Mouse (Mus musculus) intestine, embryonic 14.5 days (tissue): ENCODE results near the gene Apip. TPM values are rescaled to one million over a fixed set of nuclear protein-coding genes. Genes with fewer than 3 reads are reported as not detected.

Experiments
- ATAC-seq: fragments of 200-750 bp; cut with Nextera tagmentation; replicated peaks from 2 replicates; pipeline ENCODE4 v1.8.0; 2017; ENCODE audit warnings: low read depth, moderate number of reproducible peaks, moderate TSS enrichment, moderate library complexity; ENCODE audit not compliant: low FRiP score, low TSS enrichment
- DNase-seq: peaks from one replicate; pipeline ENCODE4 v3.0.0-alpha.2; 2018; ENCODE audit warnings: low spot score
- H3K27ac ChIP-seq: fragments of 300-500 bp; sonication (generic); 2 replicates; pipeline ENCODE4 v1.5.1; 2014; ENCODE audit warnings: low read depth, mild to moderate bottlenecking, control low read depth
- H3K27me3 ChIP-seq: fragments of 300-500 bp; sonication (generic); replicated peaks from 2 replicates; pipeline ENCODE4 v1.6.1; 2014; ENCODE audit warnings: low read length, control low read depth; ENCODE audit not compliant: control insufficient read depth, insufficient read depth
- H3K36me3 ChIP-seq: fragments of 300-500 bp; sonication (generic); 2 replicates; pipeline ENCODE4 v1.6.1; 2014; ENCODE audit warnings: low read length, control low read depth; ENCODE audit not compliant: control insufficient read depth, insufficient read depth
- H3K4me1 ChIP-seq: fragments of 300-500 bp; sonication (generic); replicated peaks from 2 replicates; pipeline ENCODE4 v1.6.1; 2014; ENCODE audit warnings: low read length, control low read depth, mixed read lengths; ENCODE audit not compliant: control insufficient read depth, insufficient read depth
- H3K4me2 ChIP-seq: fragments of 300-500 bp; sonication (generic); 2 replicates; pipeline ENCODE4 v1.6.1; 2014; ENCODE audit warnings: low read length
- H3K4me3 ChIP-seq: fragments of 300-500 bp; sonication (generic); 2 replicates; pipeline ENCODE4 v1.5.1; 2014; ENCODE audit warnings: low read depth, low read length, control low read depth, mixed read lengths
- H3K9ac ChIP-seq: fragments of 300-500 bp; sonication (generic); 2 replicates; pipeline ENCODE4 v1.6.1; 2014; ENCODE audit warnings: mild to moderate bottlenecking, low read length
- H3K9me3 ChIP-seq: fragments of 300-500 bp; sonication (generic); 2 replicates; pipeline ENCODE4 v1.6.1; 2016; ENCODE audit warnings: low read length, control low read depth; ENCODE audit not compliant: control insufficient read depth
- WGBS: fragments of 180-500 bp; shearing (Covaris S2); extraction: QIAGEN DNeasy Blood & Tissue Kit; methylation state at CpG from one replicate; pipeline ENCODE4 v1.1.7; 2014; 5-methylcytosine and 5-hydroxymethylcytosine counted together
- polyA plus RNA-seq: library from polyadenylated mRNA; unstranded; fragments of >200 nt; fragmentation: Nextera tagmentation; extraction: Ambion mirVana; gene quantifications from 2 replicates; pipeline ENCODE4 v1.2.1, GENCODE M21; 2014

The Apip gene
- polyA plus RNA-seq: 69.7 and 70.4 TPM in 2 replicates

GRCm38 (mm10) chr2:103073219-103073982 is at the start of gene Apip, which contains the start of gene Pdhx:
Apip (plus strand) TSS chr2:103073675.
Pdhx (minus strand) TSS chr2:103073513.
- DNase-seq (peak; percentile 100), ATAC-seq (peak; percentile 99)
- WGBS: under 1% methylated on average over 55 of the region's 55 CpGs
- Histone ChIP-seq H3K4me3 (peak within 1 kb of the TSS; percentile 51), H3K36me3 (0 out of 2 replicates have a peak, but pooled peaks cover 5% of the 10 kb centered on the region), H3K4me2 (peak within 1 kb of the TSS; percentile 77), H3K4me1 (peaks cover 22% of the 10 kb centered on the region), H3K9ac (peak within 1 kb of the TSS; percentile 77), H3K27me3 (no peaks in the 10 kb centered on the region), H3K9me3 (no peaks in the 10 kb centered on the region), H3K27ac (peak within 1 kb of the TSS; percentile 81)

GRCm38 (mm10) chr2:103037831-103038230 is 35.6 kb upstream of the Apip start:
- no peak overlapping the region for H3K9ac ChIP-seq
- no peak for ATAC-seq
- no peak for DNase-seq
- no peak overlapping the region for H3K4me3 ChIP-seq
- H3K27ac ChIP-seq: no peak overlapping the region
- no peaks in the 10 kb centered on the region for H3K27me3 ChIP-seq
- 84% methylated on average over 4 of the region's 4 CpGs for WGBS
- no peaks in the 10 kb centered on the region for H3K9me3 ChIP-seq
- H3K4me1 ChIP-seq: no peaks in the 10 kb centered on the region
- H3K4me2 ChIP-seq: no peak overlapping the region
- peaks cover 12% of the 10 kb centered on the region; the same call in 1 of the 2 replicates for H3K36me3 ChIP-seq

DNA sequence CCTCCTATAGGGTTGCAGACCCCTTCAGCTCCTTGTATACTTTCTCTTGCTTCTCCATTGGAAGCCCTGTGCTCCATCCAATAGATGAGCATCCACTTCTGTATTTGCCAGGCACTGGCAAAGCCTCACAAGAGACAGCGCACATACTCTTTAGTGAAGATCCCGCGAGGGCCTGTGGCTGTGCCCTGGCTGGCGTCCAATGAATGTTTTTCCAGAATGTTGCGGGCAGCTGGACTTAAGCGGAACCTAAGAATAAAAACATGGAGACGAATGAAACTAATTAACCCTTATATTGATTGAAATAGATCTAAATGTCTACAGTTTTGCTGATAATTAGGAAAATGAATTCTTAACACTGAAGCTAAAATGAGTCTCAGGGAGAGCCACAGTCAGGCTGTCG is 32.6 kb upstream of the Apip start:
- Histone ChIP-seq H3K9me3 (no peaks in the 10 kb centered on the region), H3K27me3 (no peaks in the 10 kb centered on the region), H3K4me1 (no peaks in the 10 kb centered on the region), H3K4me3 (no peak overlapping the region), H3K36me3 (peaks cover 4% of the 10 kb centered on the region; the same call in 1 of the 2 replicates), H3K27ac (no peak overlapping the region), H3K9ac (no peak overlapping the region), H3K4me2 (no peak overlapping the region)
- WGBS: 87% methylated on average over 8 of the region's 8 CpGs
- DNase-seq (no peak), ATAC-seq (no peak)

GRCm38 (mm10) chr2:103045286-103045685 is 28.2 kb upstream of the Apip start:
- ATAC-seq: no peak
- Histone ChIP-seq H3K36me3 (peaks cover 6% of the 10 kb centered on the region; the same call in 1 of the 2 replicates), H3K27me3 (no peaks in the 10 kb centered on the region), H3K4me1 (no peaks in the 10 kb centered on the region), H3K4me2 (no peak overlapping the region), H3K9ac (no peak overlapping the region), H3K9me3 (no peaks in the 10 kb centered on the region), H3K27ac (no peak overlapping the region), H3K4me3 (no peak overlapping the region)
- 97% methylated on average over 2 of the region's 2 CpGs for WGBS
- DNase-seq: no peak

GRCm38 (mm10) chr2:103051937-103052893 is 21.3 kb upstream of the Apip start:
- Histone ChIP-seq H3K27ac (no peak overlapping the region), H3K4me1 (no peaks in the 10 kb centered on the region), H3K9me3 (no peaks in the 10 kb centered on the region), H3K4me3 (no peak overlapping the region), H3K27me3 (no peaks in the 10 kb centered on the region), H3K9ac (no peak overlapping the region), H3K36me3 (0 out of 2 replicates have a peak, but pooled peaks cover 3% of the 10 kb centered on the region), H3K4me2 (no peak overlapping the region)
- DNase-seq (no peak), ATAC-seq (no peak)
- WGBS: 80% methylated on average over 19 of the region's 19 CpGs

DNA sequence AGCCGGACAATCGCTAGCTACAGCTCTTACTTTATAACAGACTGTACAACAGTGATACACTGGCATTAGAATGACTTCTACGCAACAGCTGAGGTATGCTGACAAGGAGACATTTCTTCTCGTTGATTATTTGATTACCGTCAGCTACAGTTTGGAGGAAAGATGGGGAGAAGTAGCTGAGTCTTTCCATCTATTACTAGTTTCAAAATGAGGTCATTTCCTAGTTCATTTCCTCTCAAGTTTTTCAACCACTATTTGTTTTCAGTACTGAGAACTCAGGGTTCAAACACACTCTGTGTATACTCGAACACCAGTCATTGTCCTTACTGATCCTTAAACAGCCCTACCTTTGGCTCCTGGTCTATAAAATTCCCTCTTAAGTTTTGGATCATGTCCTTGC is 17.7 kb upstream of the Apip start:
- H3K9ac ChIP-seq: no peak overlapping the region
- H3K27me3 ChIP-seq: no peaks in the 10 kb centered on the region
- H3K9me3 ChIP-seq: no peaks in the 10 kb centered on the region
- no peak overlapping the region for H3K4me2 ChIP-seq
- no peak for ATAC-seq
- H3K4me1 ChIP-seq: no peaks in the 10 kb centered on the region
- H3K27ac ChIP-seq: no peak overlapping the region
- H3K36me3 ChIP-seq: 0 out of 2 replicates have a peak, but pooled peaks cover 11% of the 10 kb centered on the region
- no peak overlapping the region for H3K4me3 ChIP-seq
- WGBS: 87% methylated on average over 6 of the region's 6 CpGs
- no peak for DNase-seq

GRCm38 (mm10) chr2:103058266-103058665 is 15.2 kb upstream of the Apip start:
- Histone ChIP-seq H3K9me3 (no peaks in the 10 kb centered on the region), H3K4me3 (no peak overlapping the region), H3K4me2 (no peak overlapping the region), H3K4me1 (no peaks in the 10 kb centered on the region), H3K9ac (no peak overlapping the region), H3K27ac (no peak overlapping the region), H3K36me3 (0 out of 2 replicates have a peak, but pooled peaks cover 11% of the 10 kb centered on the region), H3K27me3 (no peaks in the 10 kb centered on the region)
- DNase-seq (no peak), ATAC-seq (no peak)
- WGBS: 75% methylated on average over 3 of the region's 3 CpGs

- WGBS: 23% methylated on average over 3 of the region's 3 CpGs
- DNase-seq: peak; percentile 57
- H3K4me2 ChIP-seq: no peak overlapping the region
- no peak overlapping the region for H3K9ac ChIP-seq
- no peak overlapping the region for H3K27ac ChIP-seq
- 0 out of 2 replicates have a peak, but pooled peaks cover 2% of the 10 kb centered on the region for H3K36me3 ChIP-seq
- no peak overlapping the region for H3K4me3 ChIP-seq
- H3K9me3 ChIP-seq: no peaks in the 10 kb centered on the region
- 0 out of 2 replicates have a peak, but pooled peaks cover 2% of the 10 kb centered on the region for H3K4me1 ChIP-seq
- H3K27me3 ChIP-seq: no peaks in the 10 kb centered on the region
- no peak for ATAC-seq
Measured at GRCm38 (mm10) chr2:103062865-103063264, 10.6 kb upstream of the Apip start.
